Mouse (Mus musculus): ENCODE data around the gene Fsip1. TPM values are rescaled to one million over a fixed set of nuclear protein-coding genes. Genes with fewer than 3 reads are reported as not detected.

Fsip1 gene
- total and polyA plus RNA-seq, 2 experiments from 2014 or later, result 0.05 TPM; not detected in 1

DNA sequence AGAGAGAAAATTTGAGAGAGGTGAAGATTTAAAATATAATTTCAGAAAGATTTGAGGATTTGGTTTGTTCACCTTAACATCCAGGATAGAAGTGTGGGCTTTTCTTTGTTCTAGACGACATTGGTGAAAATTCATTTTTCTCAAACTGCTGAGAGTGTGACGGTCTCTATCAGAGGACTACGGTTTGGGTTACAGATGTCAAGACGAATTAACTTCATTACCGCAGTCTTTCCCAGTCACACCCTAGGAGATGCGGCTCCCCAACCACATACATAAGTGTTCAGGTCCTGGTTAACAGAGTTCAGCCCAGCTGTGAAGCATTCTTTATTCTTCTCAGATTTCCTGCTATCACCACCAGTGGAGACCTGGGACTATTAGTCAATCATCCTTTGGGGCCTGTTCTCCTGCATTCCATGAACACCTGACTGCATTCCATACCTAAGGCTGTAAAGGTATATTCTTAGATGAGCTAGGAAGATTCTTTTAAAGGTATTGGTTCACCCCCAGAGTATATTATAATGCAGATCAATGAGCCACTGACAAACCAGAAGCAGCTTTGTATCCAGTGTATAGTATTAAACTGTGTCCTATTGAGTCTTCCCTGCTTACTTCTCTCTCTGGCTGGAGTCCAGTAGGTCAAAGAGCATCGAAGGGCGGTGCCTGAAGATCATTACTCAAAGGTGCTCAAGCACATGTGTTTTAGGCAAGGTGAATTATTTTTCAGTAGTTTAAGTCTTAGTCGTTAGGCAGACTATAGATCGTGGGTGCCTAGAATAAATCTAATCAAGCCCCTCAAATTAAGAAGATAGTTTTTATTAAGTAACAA is 82.0 kb downstream of the Fsip1 start:
- ATAC-seq (ENCODE audit: insufficient read depth, low read depth) (no peak), DNase-seq (ENCODE audit: low spot score) (no peak)
- Histone ChIP-seq H3K4me2 (ENCODE audit: low read depth, low read length) (no peak overlapping the region), H3K4me3 (ENCODE audit: low read depth, low read length) (no peak overlapping the region), H3K9me3 (replicated peaks; ENCODE audit: control insufficient read depth, low read length) (0 out of 2 replicates have a peak, but pooled peaks cover 5% of the 10 kb centered on the region), H3K9ac (replicated peaks; ENCODE audit: low read depth, low read length) (no peak overlapping the region), H3K27me3 (ENCODE audit: control insufficient read depth, insufficient read depth, low read length) (no peaks in the 10 kb centered on the region), H3K36me3 (replicated peaks; ENCODE audit: control insufficient read depth, insufficient read depth, low read length) (no peaks in the 10 kb centered on the region), H3K27ac (ENCODE audit: low read depth) (no peak overlapping the region), H3K4me1 (ENCODE audit: control insufficient read depth, insufficient read depth) (no peaks in the 10 kb centered on the region)
- TF ChIP-seq EP300 (IDR thresholded peaks at IDR 0.05; ENCODE audit: low read depth), result no peak
- TF ChIP-seq CTCF (IDR thresholded peaks at IDR 0.05; ENCODE audit: low read depth), result no peak
- 88% methylated on average over 10 of the region's 10 CpGs for WGBS

DNA sequence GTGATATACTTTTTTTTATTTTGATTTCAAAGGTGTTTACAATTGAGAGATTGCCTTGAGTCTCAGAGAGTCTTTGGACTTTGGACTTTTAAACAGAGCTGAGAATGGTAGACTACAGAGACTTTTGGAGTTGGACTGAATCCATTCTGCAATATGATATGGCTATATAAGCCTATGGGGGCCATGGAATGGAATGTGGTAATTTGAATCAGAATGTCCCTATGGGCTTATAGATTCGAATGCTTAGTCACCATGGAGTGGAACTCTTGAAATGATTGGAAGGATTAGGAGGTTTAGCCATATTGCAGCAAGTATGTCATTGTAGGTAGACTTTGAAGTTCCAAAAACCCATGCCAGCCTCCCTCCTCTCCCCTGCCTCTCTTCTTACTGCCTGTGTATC is 88.5 kb downstream of the Fsip1 start:
- WGBS, result 66% methylated on average over 1 of the region's 1 CpGs
- ATAC-seq (ENCODE audit: insufficient read depth, low read depth) (no peak), DNase-seq (ENCODE audit: low spot score) (no peak)
- Histone ChIP-seq H3K9ac (replicated peaks; ENCODE audit: low read depth, low read length) (no peak overlapping the region), H3K4me3 (ENCODE audit: low read depth, low read length) (no peak overlapping the region), H3K4me2 (ENCODE audit: low read depth, low read length) (no peak overlapping the region), H3K4me1 (ENCODE audit: control insufficient read depth, insufficient read depth) (no peaks in the 10 kb centered on the region), H3K9me3 (replicated peaks; ENCODE audit: control insufficient read depth, low read length) (0 out of 2 replicates have a peak, but pooled peaks cover 5% of the 10 kb centered on the region), H3K27me3 (ENCODE audit: control insufficient read depth, insufficient read depth, low read length) (no peaks in the 10 kb centered on the region), H3K36me3 (replicated peaks; ENCODE audit: control insufficient read depth, insufficient read depth, low read length) (no peaks in the 10 kb centered on the region), H3K27ac (ENCODE audit: low read depth) (no peak overlapping the region)
- TF ChIP-seq EP300 (IDR thresholded peaks at IDR 0.05; ENCODE audit: low read depth) (no peak), CTCF (IDR thresholded peaks at IDR 0.05; ENCODE audit: low read depth) (no peak)

DNA sequence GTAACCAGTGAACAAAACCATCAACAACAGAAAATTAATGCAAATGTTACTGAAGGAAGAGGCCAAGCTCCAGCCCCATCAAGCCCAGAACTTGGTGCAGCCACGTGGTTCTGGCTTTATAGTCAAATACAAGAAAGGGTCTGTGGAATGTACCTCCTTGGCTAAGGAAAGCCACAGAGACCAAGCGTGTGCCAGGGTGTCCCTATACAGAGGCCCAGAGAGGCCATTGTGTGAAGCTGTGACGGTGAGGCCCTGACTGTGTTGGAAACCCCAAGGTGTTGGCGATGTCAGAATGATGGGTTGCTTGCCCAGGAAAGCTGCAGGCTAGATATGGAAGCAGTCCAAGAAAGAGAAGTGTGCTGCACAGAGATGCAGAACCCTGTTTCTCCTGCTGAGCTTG is 89.0 kb downstream of the Fsip1 start:
- Histone ChIP-seq H3K4me3 (ENCODE audit: low read depth, low read length) (no peak overlapping the region), H3K27me3 (ENCODE audit: control insufficient read depth, insufficient read depth, low read length) (no peaks in the 10 kb centered on the region), H3K36me3 (replicated peaks; ENCODE audit: control insufficient read depth, insufficient read depth, low read length) (no peaks in the 10 kb centered on the region), H3K9ac (replicated peaks; ENCODE audit: low read depth, low read length) (no peak overlapping the region), H3K4me2 (ENCODE audit: low read depth, low read length) (no peak overlapping the region), H3K27ac (ENCODE audit: low read depth) (no peak overlapping the region), H3K9me3 (replicated peaks; ENCODE audit: control insufficient read depth, low read length) (0 out of 2 replicates have a peak, but pooled peaks cover 5% of the 10 kb centered on the region), H3K4me1 (ENCODE audit: control insufficient read depth, insufficient read depth) (no peaks in the 10 kb centered on the region)
- ATAC-seq (ENCODE audit: insufficient read depth, low read depth), result no peak
- WGBS, result 46% methylated on average over 4 of the region's 4 CpGs
- TF ChIP-seq EP300 (IDR thresholded peaks at IDR 0.05; ENCODE audit: low read depth) (no peak), CTCF (IDR thresholded peaks at IDR 0.05; ENCODE audit: low read depth) (no peak)
- no peak for DNase-seq (ENCODE audit: low spot score)

DNA sequence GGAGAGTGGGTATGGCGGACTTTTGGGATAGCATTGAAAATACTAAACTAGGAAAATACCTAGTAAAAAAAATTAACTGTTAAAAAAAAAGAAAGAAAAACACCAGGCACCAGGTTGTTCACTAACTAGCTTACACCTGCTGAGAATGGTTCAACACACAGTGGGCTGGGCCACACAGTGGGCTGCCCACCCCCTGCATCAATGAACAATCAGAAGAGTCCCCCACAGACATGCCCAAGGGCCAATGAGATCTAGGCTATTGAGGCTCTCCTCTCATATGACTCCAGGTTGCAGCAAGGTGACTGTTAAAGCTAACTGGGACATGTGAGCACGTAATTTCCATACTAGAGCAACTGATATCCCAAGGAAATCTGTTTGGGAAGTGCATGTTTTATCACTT is 91.1 kb downstream of the Fsip1 start:
- 0 out of 2 replicates have a peak, but pooled peaks cover 5% of the 10 kb centered on the region for H3K9me3 ChIP-seq (replicated peaks; ENCODE audit: control insufficient read depth, low read length)
- ATAC-seq (ENCODE audit: insufficient read depth, low read depth) (no peak), DNase-seq (ENCODE audit: low spot score) (no peak)
- no peaks in the 10 kb centered on the region for H3K27me3 ChIP-seq (ENCODE audit: control insufficient read depth, insufficient read depth, low read length)
- no peaks in the 10 kb centered on the region for H3K36me3 ChIP-seq (replicated peaks; ENCODE audit: control insufficient read depth, insufficient read depth, low read length)
- TF ChIP-seq CTCF (IDR thresholded peaks at IDR 0.05; ENCODE audit: low read depth) (no peak), EP300 (IDR thresholded peaks at IDR 0.05; ENCODE audit: low read depth) (no peak)
- H3K4me1 ChIP-seq (ENCODE audit: control insufficient read depth, insufficient read depth), result no peaks in the 10 kb centered on the region
- no peak overlapping the region for H3K4me3 ChIP-seq (ENCODE audit: low read depth, low read length)
- H3K4me2 ChIP-seq (ENCODE audit: low read depth, low read length), result no peak overlapping the region
- H3K27ac ChIP-seq (ENCODE audit: low read depth), result no peak overlapping the region
- 75% methylated on average over 2 of the region's 2 CpGs for WGBS
- no peak overlapping the region for H3K9ac ChIP-seq (replicated peaks; ENCODE audit: low read depth, low read length)

DNA sequence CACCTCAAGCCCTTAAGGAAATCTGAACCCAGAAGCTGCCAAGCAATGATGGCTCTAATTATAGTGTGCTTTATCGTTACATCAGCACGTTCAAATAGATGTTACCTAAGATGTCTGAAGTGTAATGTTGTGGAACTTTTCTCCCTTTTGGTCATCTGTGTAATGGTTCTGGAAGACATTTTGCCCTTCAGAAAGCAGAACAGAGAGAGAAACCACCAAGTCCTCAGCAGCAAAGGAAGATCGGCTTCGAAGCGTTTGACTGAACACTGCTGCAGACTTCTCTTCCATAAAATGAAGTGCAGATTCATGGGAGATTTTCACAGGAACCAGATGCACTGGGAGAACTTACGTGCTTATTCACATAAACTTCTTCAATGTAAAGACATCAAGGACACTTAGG is 92.6 kb downstream of the Fsip1 start:
- H3K27ac ChIP-seq (ENCODE audit: low read depth), result no peak overlapping the region
- no peaks in the 10 kb centered on the region for H3K36me3 ChIP-seq (replicated peaks; ENCODE audit: control insufficient read depth, insufficient read depth, low read length)
- WGBS, result 80% methylated on average over 6 of the region's 6 CpGs
- H3K4me1 ChIP-seq (ENCODE audit: control insufficient read depth, insufficient read depth), result no peaks in the 10 kb centered on the region
- ATAC-seq (ENCODE audit: insufficient read depth, low read depth) (no peak), DNase-seq (ENCODE audit: low spot score) (no peak)
- no peak overlapping the region for H3K4me3 ChIP-seq (ENCODE audit: low read depth, low read length)
- H3K9ac ChIP-seq (replicated peaks; ENCODE audit: low read depth, low read length), result no peak overlapping the region
- TF ChIP-seq EP300 (IDR thresholded peaks at IDR 0.05; ENCODE audit: low read depth), result no peak
- TF ChIP-seq CTCF (IDR thresholded peaks at IDR 0.05; ENCODE audit: low read depth), result no peak
- no peaks in the 10 kb centered on the region for H3K9me3 ChIP-seq (replicated peaks; ENCODE audit: control insufficient read depth, low read length)
- H3K4me2 ChIP-seq (ENCODE audit: low read depth, low read length), result no peak overlapping the region
- H3K27me3 ChIP-seq (ENCODE audit: control insufficient read depth, insufficient read depth, low read length), result no peaks in the 10 kb centered on the region

Measured in heart, postnatal 0 days (tissue).